Mouse (Mus musculus): ENCODE results near the gene Haspin.

DNA sequence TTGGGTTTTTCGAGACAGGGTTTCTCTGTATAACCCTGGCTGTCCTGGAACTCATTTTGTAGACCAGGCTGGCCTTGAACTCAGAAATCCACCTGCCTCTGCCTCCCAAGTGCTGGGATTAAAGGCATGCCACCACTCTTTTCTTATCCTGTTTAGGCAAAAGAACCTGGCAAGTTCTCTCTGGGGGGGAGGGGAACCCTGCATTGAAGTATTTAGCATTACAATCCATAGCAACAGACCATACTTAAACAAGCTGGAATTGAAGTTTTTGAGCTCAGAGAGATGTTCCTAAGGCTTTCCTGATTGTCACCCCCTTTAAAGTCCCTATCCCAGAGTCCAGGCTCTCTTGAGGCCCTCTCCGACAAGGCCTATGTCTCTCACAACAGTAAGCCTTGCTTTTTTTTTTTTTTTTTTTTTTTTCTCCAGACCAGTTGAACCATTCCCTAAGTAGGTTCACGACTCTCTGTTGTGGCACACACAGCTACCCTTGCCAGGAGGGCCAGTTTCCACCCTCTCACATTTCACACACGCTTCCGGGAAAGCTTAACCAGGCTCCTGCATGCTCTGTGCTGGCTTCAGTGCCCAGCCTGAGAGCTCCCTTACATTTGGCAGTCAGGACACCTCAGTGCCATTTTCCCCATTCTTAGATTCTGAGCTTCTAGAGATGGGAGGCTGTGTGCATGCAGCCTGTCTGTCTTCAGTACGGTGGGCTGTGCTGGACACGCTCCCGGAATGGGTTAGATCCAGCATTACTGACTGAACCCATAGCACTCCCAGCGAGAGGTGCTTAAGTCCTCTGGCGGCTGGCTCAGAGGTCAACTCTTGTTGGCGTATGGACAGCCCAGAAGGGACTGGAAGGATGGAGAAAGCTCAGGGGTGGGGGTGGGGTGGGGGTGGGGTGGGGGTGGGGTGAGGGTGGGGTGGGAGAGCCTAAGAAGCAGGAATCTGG is 8.2 kb upstream of the Haspin start:
- TF ChIP-seq CTCF (IDR thresholded peaks at IDR 0.05; ENCODE audit: extremely low read depth, insufficient read length, insufficient replicate concordance, low read depth, low read length) = no peak
- TF ChIP-seq POLR2A (IDR thresholded peaks at IDR 0.05; ENCODE audit: low read depth, low read length) = no peak
